Mouse (Mus musculus) cortical plate, adult 2 months (tissue): ENCODE measurements around the gene Hif3a. TPM values are rescaled to one million over a fixed set of nuclear protein-coding genes. Genes with fewer than 3 reads are reported as not detected.

Experiments used
- H3K27ac ChIP-seq: fragments of 200-500 bp; 2 replicates; pipeline ENCODE4 v1.5.1; 2012; ENCODE audit warnings: low read length, control low read depth, inconsistent platforms; ENCODE audit not compliant: insufficient read depth
- H3K4me1 ChIP-seq: fragments of 200-500 bp; 2 replicates; pipeline ENCODE4 v1.6.1; 2011; ENCODE audit warnings: low read length; ENCODE audit not compliant: control insufficient read depth, insufficient read depth
- H3K4me3 ChIP-seq: fragments of 200-500 bp; 2 replicates; pipeline ENCODE4 v1.5.1; 2011; ENCODE audit warnings: mild to moderate bottlenecking, low read length, control low read depth; ENCODE audit not compliant: insufficient read depth
- CTCF ChIP-seq: fragments of 200-500 bp; IDR thresholded peaks from 2 replicates; pipeline ENCODE4 v1.5.1; 2011; ENCODE audit warnings: mild to moderate bottlenecking, control low read depth, low read length; ENCODE audit not compliant: insufficient read depth; ENCODE audit errors: extremely low read depth
- POLR2A ChIP-seq: fragments of 200-500 bp; IDR thresholded peaks from 2 replicates; pipeline ENCODE4 v1.6.1; 2011; ENCODE audit warnings: mild to moderate bottlenecking, low read length, control low read depth; ENCODE audit not compliant: insufficient read depth; ENCODE audit errors: extremely low read depth
- polyA plus RNA-seq: library from polyadenylated mRNA; depleted of rRNA; stranded (reverse); fragments of >200 nt; gene quantifications from 2 replicates; pipeline ENCODE4 v1.2.3, GENCODE M21; 2012

The Hif3a gene
- polyA plus RNA-seq, 1 experiment = 3.3 TPM

DNA sequence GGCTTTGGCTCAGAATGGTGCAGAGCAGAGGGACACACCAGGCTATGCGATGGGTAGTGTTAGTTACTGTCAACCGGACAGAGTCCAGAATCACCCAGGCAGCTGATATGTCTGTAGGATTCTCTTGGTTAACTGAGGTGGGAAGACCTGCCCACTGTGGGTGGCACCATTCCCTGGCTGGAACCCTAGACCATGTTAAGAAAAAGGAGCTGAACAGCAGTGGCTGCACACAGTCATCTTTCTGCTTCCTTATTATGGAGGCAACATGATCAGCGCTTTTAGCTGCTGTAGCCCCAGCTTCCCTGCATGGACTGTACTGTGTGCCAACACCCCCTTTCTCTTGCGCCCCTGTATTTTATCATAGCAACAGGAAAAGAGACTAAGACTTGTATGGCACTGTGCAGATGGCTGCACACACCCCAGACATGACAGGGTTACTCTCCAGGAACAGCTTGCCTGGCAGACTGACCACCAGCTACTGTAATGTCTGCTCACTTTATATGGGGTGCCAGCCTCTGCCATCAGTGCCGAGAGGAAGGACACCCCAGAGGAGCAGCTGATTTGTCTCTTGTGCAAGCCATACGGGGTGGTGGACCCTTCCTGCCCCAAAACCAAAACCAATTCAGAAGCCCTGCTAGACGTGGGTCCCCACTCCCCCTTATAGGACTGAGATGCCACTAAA, 50.2 kb downstream of the Hif3a start:
- no peak for TF ChIP-seq CTCF
- TF ChIP-seq POLR2A = no peak
- Histone ChIP-seq H3K4me3 (no peak overlapping the region), H3K4me1 (peaks cover 11% of the 10 kb centered on the region), H3K27ac (no peak overlapping the region)

DNA sequence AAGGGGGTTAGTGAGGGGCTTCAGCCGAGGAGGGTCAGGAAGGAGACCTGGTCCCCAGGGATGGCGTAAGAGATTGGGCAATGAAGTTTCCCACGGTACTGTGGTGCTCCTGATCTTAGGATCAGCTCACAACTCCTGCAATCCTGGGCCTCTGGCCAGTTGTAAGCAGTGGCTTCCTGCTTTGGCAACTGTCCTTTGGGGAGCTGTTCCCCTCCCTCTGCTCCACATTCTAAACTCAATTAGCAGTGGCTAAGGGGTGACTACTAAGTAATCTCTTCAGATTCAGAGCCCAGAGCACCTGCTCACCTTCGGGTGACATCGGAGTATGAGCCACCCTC, 52.2 kb downstream of the Hif3a start:
- Histone ChIP-seq H3K4me3 (no peak overlapping the region), H3K4me1 (peaks cover 7% of the 10 kb centered on the region), H3K27ac (peak overlapping the region; percentile 18; the same call in 1 of the 2 replicates)
- no peak for TF ChIP-seq POLR2A
- no peak for TF ChIP-seq CTCF

DNA sequence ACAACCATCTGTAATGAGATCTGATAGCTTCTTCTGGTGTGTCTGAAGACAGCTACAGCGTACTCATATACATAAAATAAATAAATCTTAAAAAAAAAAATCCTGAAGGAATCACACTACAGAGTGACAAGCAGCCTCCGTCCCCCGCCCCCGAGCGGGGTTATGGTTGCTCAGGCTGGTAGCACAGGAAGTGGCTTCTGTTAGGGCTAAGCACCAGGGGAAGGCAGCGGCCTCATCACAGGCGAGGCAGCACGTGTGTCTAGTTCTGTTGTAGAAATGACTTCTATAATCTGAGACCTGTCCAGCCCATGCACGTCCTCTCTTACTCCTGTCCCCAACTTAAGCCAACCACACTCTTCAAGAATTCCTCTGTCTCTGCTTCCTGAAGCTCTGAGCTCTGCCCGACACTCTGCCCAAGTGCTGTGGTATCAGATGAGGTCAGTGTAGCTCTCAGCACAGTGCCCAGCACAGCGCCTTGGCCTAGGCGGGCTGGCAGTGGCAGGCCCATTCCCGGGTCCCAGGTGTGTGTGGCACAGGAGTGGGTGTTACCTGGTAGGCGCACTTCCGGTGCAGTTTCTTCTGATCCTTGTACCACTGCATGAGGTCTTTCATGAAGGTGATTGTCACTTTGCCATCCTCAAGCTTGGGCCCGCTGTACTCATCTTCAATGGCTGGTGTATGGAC, 52.8 kb downstream of the Hif3a start:
- Histone ChIP-seq H3K4me3 (no peak overlapping the region), H3K4me1 (peaks cover 5% of the 10 kb centered on the region; the same call in 1 of the 2 replicates), H3K27ac (peak overlapping the region; percentile 18; the same call in 1 of the 2 replicates)
- TF ChIP-seq POLR2A (no peak), CTCF (no peak)

DNA sequence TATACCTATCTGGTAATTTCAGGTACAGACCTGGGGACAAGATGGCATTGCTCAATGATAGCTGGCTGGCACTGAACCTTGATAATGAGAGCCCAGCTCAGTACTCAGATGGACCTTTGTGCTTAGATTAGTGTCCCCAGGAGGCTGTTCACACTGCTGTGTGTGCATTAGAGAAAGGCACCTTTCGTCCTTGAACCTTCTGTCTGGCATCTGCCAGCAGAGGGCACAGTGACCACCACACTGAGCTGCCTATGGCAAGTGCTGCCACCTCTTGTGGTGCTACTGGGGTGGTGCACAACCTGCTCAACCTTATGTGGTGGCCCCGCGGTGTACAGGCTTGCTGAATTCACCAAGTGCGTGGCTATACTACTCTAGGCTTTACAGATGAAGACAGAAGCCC, 54.9 kb downstream of the Hif3a start:
- peak; percentile 66 for TF ChIP-seq CTCF
- TF ChIP-seq POLR2A = no peak
- H3K4me1 ChIP-seq = 0 out of 2 replicates have a peak, but pooled peaks cover under 1% of the 10 kb centered on the region
- H3K27ac ChIP-seq = no peak overlapping the region
- no peak overlapping the region for H3K4me3 ChIP-seq

DNA sequence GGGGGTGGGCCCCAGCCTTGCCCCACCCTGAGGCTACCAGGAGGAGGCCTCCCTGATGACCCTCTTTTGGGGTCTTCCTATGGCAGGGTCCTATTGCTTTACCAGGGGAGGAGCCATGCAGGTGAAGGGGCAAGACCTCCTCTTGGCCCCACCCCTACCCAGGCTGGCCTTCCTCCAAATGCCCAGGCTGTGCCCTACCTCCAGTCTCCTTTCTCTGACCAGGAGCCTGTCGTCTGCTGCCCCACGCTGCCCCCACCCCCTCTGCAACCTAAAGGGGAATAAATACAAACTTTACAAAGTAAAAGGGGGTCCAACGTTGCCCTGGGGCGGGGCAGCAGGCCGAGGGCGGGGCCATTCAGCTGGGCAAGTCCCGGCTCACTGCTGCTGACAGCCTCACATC, 57.5 kb downstream of the Hif3a start:
- TF ChIP-seq CTCF (no peak), POLR2A (no peak)
- no peak overlapping the region for H3K4me3 ChIP-seq
- H3K4me1 ChIP-seq = no peaks in the 10 kb centered on the region
- no peak overlapping the region for H3K27ac ChIP-seq

DNA sequence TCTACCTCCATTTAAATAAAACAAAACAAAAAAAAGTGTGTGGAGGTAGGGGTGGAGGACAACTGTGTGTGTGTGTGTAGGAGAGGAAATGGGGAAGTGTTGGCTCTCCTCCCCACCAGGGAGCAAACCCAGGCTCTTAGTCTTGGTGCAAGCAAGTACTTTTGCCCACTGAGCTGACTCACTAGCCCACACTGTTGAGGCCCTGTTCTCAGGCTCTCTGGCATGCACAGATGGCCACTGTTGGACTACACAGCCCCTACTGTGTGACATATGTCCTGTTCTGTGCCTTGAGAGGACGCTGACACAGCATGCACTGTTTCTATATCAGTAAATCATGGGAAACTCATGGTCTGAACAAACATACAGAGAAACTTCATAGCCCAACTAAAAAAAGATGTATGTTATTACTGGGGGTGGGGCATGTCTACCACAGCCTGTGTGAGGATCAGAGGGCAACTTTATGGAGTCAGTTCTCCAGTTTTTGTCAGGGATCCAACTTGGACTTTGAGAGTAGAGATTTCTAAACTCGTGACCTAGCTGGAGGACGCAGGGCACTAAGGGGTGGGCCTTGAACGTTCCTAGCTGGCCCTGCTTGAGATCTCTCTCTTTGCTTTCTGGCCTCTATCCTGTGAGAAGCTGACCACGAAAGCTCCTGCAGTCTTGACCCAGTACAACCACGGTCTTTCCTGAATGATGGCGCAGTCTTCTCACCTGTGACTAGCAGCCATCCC, 58.8 kb downstream of the Hif3a start:
- H3K4me1 ChIP-seq = no peaks in the 10 kb centered on the region

DNA sequence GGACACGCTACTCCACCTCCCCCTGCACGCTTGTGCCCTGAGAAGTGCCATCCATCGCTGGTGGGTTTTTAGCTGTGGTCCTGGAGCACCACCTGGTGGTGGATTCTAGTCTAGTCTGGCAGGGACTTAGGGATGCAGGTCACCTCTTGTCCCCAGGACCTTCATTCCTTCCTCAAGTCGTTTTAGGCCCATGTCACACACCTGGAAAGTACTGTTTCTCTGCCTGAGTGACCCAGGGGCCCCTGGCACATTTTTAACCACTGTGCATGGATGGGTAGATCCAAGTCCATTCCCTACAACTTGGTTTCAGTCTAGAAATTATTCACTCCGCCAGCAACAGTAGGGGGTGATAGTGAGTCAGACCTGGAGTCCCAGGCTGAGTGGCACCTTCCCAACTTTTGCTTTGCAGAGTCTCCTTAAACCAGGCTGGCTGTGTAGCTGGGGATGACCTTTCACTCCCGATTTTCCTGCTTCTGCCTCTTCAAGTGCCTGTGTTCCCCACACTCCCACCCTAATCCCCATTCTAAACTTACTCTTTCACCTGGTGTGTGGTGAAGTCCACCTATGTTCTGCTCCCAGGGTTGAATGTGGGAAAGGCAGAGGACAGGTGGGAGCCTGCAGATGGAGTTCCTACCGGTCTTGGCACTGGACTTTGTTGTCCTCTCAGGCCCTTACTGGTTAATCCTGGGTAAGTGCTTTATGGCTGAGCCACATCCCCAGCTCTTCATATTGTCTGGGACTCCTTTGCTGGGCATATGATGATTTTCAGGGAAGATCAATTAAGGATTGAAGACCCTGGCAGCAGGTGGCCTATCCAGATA, 59.6 kb downstream of the Hif3a start:
- Histone ChIP-seq H3K27ac (no peak overlapping the region), H3K4me3 (no peak overlapping the region), H3K4me1 (no peaks in the 10 kb centered on the region)
- TF ChIP-seq POLR2A (no peak), CTCF (peak; percentile 95)

More for the DNA sequence above, 58.8 kb downstream of the Hif3a start:
- H3K27ac ChIP-seq = no peak overlapping the region
- TF ChIP-seq POLR2A (no peak), CTCF (no peak)
- no peak overlapping the region for H3K4me3 ChIP-seq

DNA sequence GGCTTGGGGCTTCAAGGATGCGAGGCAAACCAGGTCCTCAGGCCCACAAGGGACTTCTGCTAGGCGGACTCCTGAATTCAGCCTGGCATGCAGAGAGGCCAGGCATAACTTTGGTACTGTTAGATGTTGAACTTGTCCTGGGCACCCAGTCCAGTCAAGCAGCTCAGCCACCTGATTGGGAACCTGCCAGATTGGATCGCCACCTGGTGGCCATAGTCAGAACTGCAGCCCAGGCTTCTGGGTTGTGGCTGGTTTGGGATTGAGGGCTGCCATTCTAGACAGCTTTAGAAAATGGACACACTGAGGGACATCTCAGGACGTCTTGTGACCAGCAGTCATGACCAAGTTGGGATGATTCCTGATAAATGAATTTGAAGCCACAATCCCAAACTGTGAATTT, 62.6 kb downstream of the Hif3a start:
- peak; percentile 92 for TF ChIP-seq CTCF
- TF ChIP-seq POLR2A = no peak
- no peak overlapping the region for H3K4me3 ChIP-seq
- no peaks in the 10 kb centered on the region for H3K4me1 ChIP-seq
- no peak overlapping the region for H3K27ac ChIP-seq

DNA sequence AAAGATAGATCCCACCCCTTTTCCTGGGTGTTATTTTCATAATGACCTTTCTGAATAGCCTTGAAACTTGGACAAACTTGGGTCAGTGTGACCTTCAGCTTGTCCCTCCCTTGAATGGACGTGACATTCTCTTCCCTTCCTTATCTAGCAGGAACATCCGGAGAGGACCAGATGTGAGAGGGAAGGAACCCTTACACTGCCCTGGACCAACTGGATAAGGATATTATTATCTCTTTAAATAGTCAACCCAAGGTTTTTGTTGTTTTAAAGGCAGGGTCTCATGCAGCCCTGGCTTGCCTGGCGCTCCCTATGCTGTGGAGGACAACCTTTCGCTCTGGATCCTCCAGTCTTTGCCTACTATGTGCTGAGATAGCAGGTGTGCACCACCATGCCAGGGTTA, 63.0 kb downstream of the Hif3a start:
- H3K4me1 ChIP-seq = no peaks in the 10 kb centered on the region
- TF ChIP-seq POLR2A (no peak), CTCF (no peak)
- H3K4me3 ChIP-seq = no peak overlapping the region
- no peak overlapping the region for H3K27ac ChIP-seq

DNA sequence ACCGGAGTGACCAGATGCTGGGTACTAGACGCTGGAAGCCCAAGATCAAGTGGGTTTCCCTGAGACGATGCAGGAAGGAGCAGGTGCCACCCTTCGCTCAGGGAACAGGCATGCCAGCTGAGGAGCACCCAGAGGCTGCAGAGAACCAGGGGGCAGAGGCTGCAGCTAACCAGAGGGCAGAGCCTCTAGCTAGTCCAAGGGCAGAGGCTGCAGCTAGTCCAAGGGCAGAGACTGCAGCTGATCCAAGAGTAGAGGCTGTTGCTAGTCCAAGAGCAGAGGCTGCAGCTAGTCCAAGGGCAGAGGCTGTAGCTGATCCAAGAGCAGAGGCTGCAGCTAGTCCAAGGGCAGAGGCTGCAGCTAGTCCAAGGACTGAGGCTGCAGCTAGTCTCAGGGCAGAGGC, 66.9 kb downstream of the Hif3a start:
- no peak overlapping the region for H3K4me3 ChIP-seq
- no peak for TF ChIP-seq CTCF
- no peaks in the 10 kb centered on the region for H3K4me1 ChIP-seq
- H3K27ac ChIP-seq = no peak overlapping the region
